Mouse (Mus musculus) heart, embryonic 11.5 days (tissue): ENCODE measurements around the gene Repin1. TPM values are rescaled to one million over a fixed set of nuclear protein-coding genes. Genes with fewer than 3 reads are reported as not detected.

Source experiments
- ATAC-seq: fragments of 200-750 bp; cut with Nextera tagmentation; replicated peaks from 2 replicates; pipeline ENCODE4 v1.8.0; 2017; ENCODE audit warnings: moderate library complexity; ENCODE audit not compliant: insufficient number of reproducible peaks, low FRiP score, low TSS enrichment
- H3K27ac ChIP-seq: fragments of 300-500 bp; sonication (generic); 2 replicates; pipeline ENCODE4 v1.5.1; 2014; ENCODE audit warnings: mild to moderate bottlenecking, low read depth, low read length
- H3K27me3 ChIP-seq: fragments of 300-500 bp; sonication (generic); 2 replicates; pipeline ENCODE4 v1.6.1; 2014; ENCODE audit warnings: mild to moderate bottlenecking, low read length, mixed read lengths; ENCODE audit not compliant: control insufficient read depth, insufficient read depth
- H3K36me3 ChIP-seq: fragments of 300-500 bp; sonication (generic); 2 replicates; pipeline ENCODE4 v1.6.1; 2014; ENCODE audit warnings: mild to moderate bottlenecking, low read length, moderate library complexity, mixed read lengths; ENCODE audit not compliant: control insufficient read depth, insufficient read depth
- H3K4me1 ChIP-seq: fragments of 300-500 bp; sonication (generic); 2 replicates; pipeline ENCODE4 v1.6.1; 2014; ENCODE audit warnings: low read length; ENCODE audit not compliant: control insufficient read depth, insufficient read depth
- H3K4me2 ChIP-seq: fragments of 300-500 bp; sonication (generic); 2 replicates; pipeline ENCODE4 v1.6.1; 2014; ENCODE audit warnings: mild to moderate bottlenecking, moderate library complexity
- H3K4me3 ChIP-seq: fragments of 300-500 bp; sonication (generic); 2 replicates; pipeline ENCODE4 v1.5.1; 2014; ENCODE audit warnings: low read depth, low read length
- H3K9ac ChIP-seq: fragments of 300-500 bp; sonication (generic); 2 replicates; pipeline ENCODE4 v1.6.1; 2014; ENCODE audit warnings: mild to moderate bottlenecking, low read depth, low read length, moderate library complexity
- H3K9me3 ChIP-seq: fragments of 300-500 bp; sonication (generic); replicated peaks from 2 replicates; pipeline ENCODE4 v1.6.1; 2016; ENCODE audit warnings: low read length; ENCODE audit not compliant: control insufficient read depth
- WGBS: fragments of 180-500 bp; shearing (Covaris S2); extraction: QIAGEN DNeasy Blood & Tissue Kit; methylation state at CpG from one replicate; pipeline ENCODE4 v1.1.7; 2014; ENCODE audit not compliant: insufficient replicate concordance; 5-methylcytosine and 5-hydroxymethylcytosine counted together
- polyA plus RNA-seq: library from polyadenylated mRNA; unstranded; fragments of >200 nt; fragmentation: Nextera tagmentation; extraction: Ambion mirVana; gene quantifications from 2 replicates; pipeline ENCODE4 v1.2.1, GENCODE M21; 2014

Gene Repin1
- polyA plus RNA-seq, 1 experiment from 2014 or later, result 22.0 TPM

- ATAC-seq, result peak; percentile 66
- WGBS, result 31% methylated on average over 14 of the region's 14 CpGs
- H3K4me1 ChIP-seq, result peaks cover 11% of the 10 kb centered on the region; the same call in 1 of the 2 replicates
- peak overlapping the region; percentile 68 for H3K4me2 ChIP-seq
- H3K9ac ChIP-seq, result peak overlapping the region; percentile 83
- peak overlapping the region; percentile 88 for H3K27ac ChIP-seq
- H3K36me3 ChIP-seq, result no peaks in the 10 kb centered on the region; the same call in 1 of the 2 replicates
- H3K27me3 ChIP-seq, result no peaks in the 10 kb centered on the region
- peak overlapping the region; percentile 63 for H3K4me3 ChIP-seq
- H3K9me3 ChIP-seq, result no peaks in the 10 kb centered on the region
These were observed 38.4 kb upstream of the Repin1 start for GRCm38 (mm10) chr6:48555104-48555890.

GRCm38 (mm10) chr6:48555956-48556355 is 37.7 kb upstream of the Repin1 start:
- Histone ChIP-seq H3K36me3 (no peaks in the 10 kb centered on the region; the same call in 1 of the 2 replicates), H3K4me2 (peak overlapping the region; percentile 68; the same call in 1 of the 2 replicates), H3K27ac (no peak overlapping the region), H3K27me3 (no peaks in the 10 kb centered on the region), H3K9ac (no peak overlapping the region), H3K4me1 (peaks cover 11% of the 10 kb centered on the region; the same call in 1 of the 2 replicates), H3K4me3 (no peak overlapping the region), H3K9me3 (no peaks in the 10 kb centered on the region)
- 91% methylated on average over 3 of the region's 3 CpGs for WGBS
- ATAC-seq, result no peak

DNA sequence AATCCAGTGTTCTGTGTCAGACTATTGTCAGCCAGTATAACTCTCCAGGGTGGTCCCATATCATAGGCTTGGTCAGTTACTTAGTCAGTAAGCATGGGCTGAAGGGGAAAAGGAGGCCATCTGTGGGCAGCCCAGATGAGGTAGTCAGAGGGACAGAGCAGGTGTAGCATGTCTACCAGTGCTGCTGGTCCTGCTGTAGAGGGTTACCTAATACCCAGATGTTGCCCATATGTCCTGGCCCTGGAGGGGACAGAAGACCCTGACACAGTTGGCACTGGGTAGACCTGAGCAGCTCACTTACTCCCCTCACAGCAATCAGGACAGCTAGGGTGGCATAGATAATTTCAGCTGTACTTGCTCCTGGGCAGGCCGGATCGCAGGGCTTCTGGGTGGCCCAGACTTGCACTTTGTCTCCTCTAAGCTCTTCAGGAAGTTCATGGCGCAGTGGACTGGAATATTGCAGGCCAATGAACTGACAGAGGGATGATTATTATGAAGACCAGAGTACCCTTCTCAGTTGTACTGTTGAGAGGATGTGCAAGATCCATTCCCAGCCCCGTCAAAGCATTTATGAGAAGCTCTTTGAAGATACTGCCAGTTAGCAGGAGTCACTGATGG is 27.9 kb upstream of the Repin1 start:
- 89% methylated on average over 4 of the region's 4 CpGs for WGBS

GRCm38 (mm10) chr6:48566312-48566711 is 27.4 kb upstream of the Repin1 start:
- H3K4me1 ChIP-seq, result peaks cover 25% of the 10 kb centered on the region
- no peaks in the 10 kb centered on the region; the same call in 1 of the 2 replicates for H3K36me3 ChIP-seq
- no peaks in the 10 kb centered on the region for H3K9me3 ChIP-seq
- ATAC-seq, result no peak
- H3K4me2 ChIP-seq, result no peak overlapping the region
- 42% methylated on average over 5 of the region's 5 CpGs for WGBS
- no peak overlapping the region for H3K9ac ChIP-seq
- peak overlapping the region; percentile 35; the same call in 1 of the 2 replicates for H3K27ac ChIP-seq
- no peaks in the 10 kb centered on the region for H3K27me3 ChIP-seq
- no peak overlapping the region for H3K4me3 ChIP-seq

More for the DNA sequence above, 27.9 kb upstream of the Repin1 start:
- Histone ChIP-seq H3K9me3 (no peaks in the 10 kb centered on the region), H3K9ac (no peak overlapping the region), H3K36me3 (no peaks in the 10 kb centered on the region; the same call in 1 of the 2 replicates), H3K27ac (no peak overlapping the region), H3K4me2 (no peak overlapping the region), H3K4me1 (peaks cover 25% of the 10 kb centered on the region), H3K4me3 (no peak overlapping the region), H3K27me3 (no peaks in the 10 kb centered on the region)
- no peak for ATAC-seq

- H3K36me3 ChIP-seq, result no peaks in the 10 kb centered on the region; the same call in 1 of the 2 replicates
- peak overlapping the region; percentile 22; the same call in 1 of the 2 replicates for H3K9ac ChIP-seq
- 68% methylated on average over 21 of the region's 21 CpGs for WGBS
- H3K4me2 ChIP-seq, result peak overlapping the region; percentile 14
- ATAC-seq, result peak; percentile 16; the same call in 1 of the 2 replicates
- H3K4me1 ChIP-seq, result peaks cover 37% of the 10 kb centered on the region
- H3K4me3 ChIP-seq, result no peak overlapping the region
- H3K9me3 ChIP-seq, result no peaks in the 10 kb centered on the region
- H3K27ac ChIP-seq, result peak overlapping the region; percentile 54
- H3K27me3 ChIP-seq, result no peaks in the 10 kb centered on the region
These were observed 25.4 kb upstream of the Repin1 start for GRCm38 (mm10) chr6:48568036-48568984.

DNA sequence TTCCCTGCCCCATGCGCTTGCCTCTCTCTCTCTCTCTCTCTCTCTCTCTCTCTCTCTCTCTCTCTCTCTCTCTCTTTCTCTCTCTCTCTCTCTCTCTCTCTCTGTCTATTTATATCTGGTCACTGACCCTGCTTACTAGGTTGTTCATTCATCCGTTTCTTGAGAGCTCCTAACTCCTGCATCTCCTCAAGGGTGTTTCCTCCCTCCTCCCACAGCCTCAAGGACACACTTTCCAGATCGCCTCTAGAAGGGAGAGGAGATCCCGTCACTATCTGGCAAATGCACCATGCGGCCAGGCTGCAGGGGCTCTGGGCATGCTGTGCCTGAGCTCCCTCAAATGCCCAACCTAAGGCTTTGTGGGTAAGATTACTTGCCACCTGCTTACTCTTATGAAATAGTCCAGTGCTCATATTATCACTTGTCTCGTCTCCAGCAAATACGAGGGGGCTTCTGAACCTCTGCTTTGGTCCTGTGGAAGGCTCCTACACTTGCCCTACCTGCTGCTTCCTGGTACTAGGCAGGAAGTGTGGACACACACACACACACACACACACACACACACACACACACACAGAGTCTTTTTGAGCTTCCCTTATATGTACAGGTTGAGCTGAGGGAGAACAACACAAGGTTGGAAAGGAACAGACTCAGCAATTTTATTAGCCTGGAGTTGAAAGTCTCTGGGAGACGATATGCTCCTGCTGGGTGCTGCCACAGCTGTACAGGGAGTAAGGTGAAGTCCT is 24.4 kb upstream of the Repin1 start:
- WGBS, result 64% methylated on average over 8 of the region's 8 CpGs
- no peak for ATAC-seq
- peak overlapping the region; percentile 54 for H3K27ac ChIP-seq

GRCm38 (mm10) chr6:48572014-48572413 is 21.7 kb upstream of the Repin1 start:
- no peak for ATAC-seq
- H3K4me1 ChIP-seq, result peaks cover 25% of the 10 kb centered on the region
- H3K9me3 ChIP-seq, result no peaks in the 10 kb centered on the region
- no peak overlapping the region for H3K4me3 ChIP-seq
- H3K27ac ChIP-seq, result peak overlapping the region; percentile 68; the same call in 1 of the 2 replicates
- 84% methylated on average over 5 of the region's 5 CpGs for WGBS
- H3K4me2 ChIP-seq, result peak overlapping the region; percentile 27; the same call in 1 of the 2 replicates
- H3K9ac ChIP-seq, result no peak overlapping the region
- H3K36me3 ChIP-seq, result no peaks in the 10 kb centered on the region
- no peaks in the 10 kb centered on the region for H3K27me3 ChIP-seq

More for the DNA sequence above, 24.4 kb upstream of the Repin1 start:
- H3K9ac ChIP-seq, result no peak overlapping the region
- H3K36me3 ChIP-seq, result no peaks in the 10 kb centered on the region
- H3K9me3 ChIP-seq, result no peaks in the 10 kb centered on the region
- no peak overlapping the region for H3K4me3 ChIP-seq
- no peaks in the 10 kb centered on the region for H3K27me3 ChIP-seq
- no peak overlapping the region for H3K4me2 ChIP-seq
- peaks cover 38% of the 10 kb centered on the region for H3K4me1 ChIP-seq
